Mouse (Mus musculus) myocyte (in vitro differentiated cells): ENCODE measurements around the gene P4ha2. TPM values are rescaled to one million over a fixed set of nuclear protein-coding genes. Genes with fewer than 3 reads are reported as not detected.

Experiments used
- H3K27me3 ChIP-seq: one replicate; pipeline ENCODE4 v1.6.1; 2011; ENCODE audit not compliant: control insufficient read depth, insufficient read depth, insufficient read length
- H3K36me3 ChIP-seq: one replicate; pipeline ENCODE4 v1.6.1; 2011; ENCODE audit not compliant: control insufficient read depth, insufficient read depth
- H3K4me2 ChIP-seq: one replicate; pipeline ENCODE4 v1.6.1; 2011; ENCODE audit warnings: low read depth, control low read depth
- H3K4me3 ChIP-seq: one replicate; pipeline ENCODE4 v1.5.1; 2011; ENCODE audit warnings: mild to moderate bottlenecking, control low read depth, moderate library complexity
- H3K79me2 ChIP-seq: one replicate; pipeline ENCODE4 v1.6.1; 2011; ENCODE audit not compliant: control insufficient read depth, insufficient read depth
- H3ac ChIP-seq: one replicate; pipeline ENCODE4 v1.6.1; 2011; ENCODE audit not compliant: control insufficient read depth, insufficient read length
- CEBPB ChIP-seq: IDR thresholded peaks from 2 replicates; pipeline ENCODE4 v1.6.1; 2011; ENCODE audit warnings: mild to moderate bottlenecking, moderate library complexity; ENCODE audit not compliant: poor library complexity, insufficient read depth, severe bottlenecking
- E2F4 ChIP-seq: IDR thresholded peaks from one replicate; pipeline ENCODE4 v1.6.1; 2011; ENCODE audit warnings: mild to moderate bottlenecking, control low read depth, moderate library complexity; ENCODE audit not compliant: insufficient read depth
- MAX ChIP-seq: IDR thresholded peaks from one replicate; pipeline ENCODE4 v1.6.1; 2011; ENCODE audit warnings: low read depth, mild to moderate bottlenecking, control low read depth
- MYOD1 ChIP-seq, 3 experiments: IDR thresholded peaks; one replicate each; pipeline ENCODE4 v1.6.1; 2011; ENCODE audit warnings: control low read depth in 2 of 3, low read depth in 2 of 3, mild to moderate bottlenecking in 2 of 3, moderate library complexity in 1 of 3; ENCODE audit not compliant: insufficient read length in 2 of 3, control insufficient read depth in 1 of 3
- MYOG ChIP-seq, 3 experiments: IDR thresholded peaks; one replicate each; pipeline ENCODE4 v1.6.1; 2011; ENCODE audit warnings: control low read depth in 2 of 3, low read depth in 2 of 3, mild to moderate bottlenecking in 2 of 3; ENCODE audit not compliant: insufficient read length in 2 of 3, control insufficient read depth in 1 of 3, insufficient read depth in 1 of 3
- POLR2A ChIP-seq: IDR thresholded peaks from one replicate; pipeline ENCODE4 v1.6.1; 2011; ENCODE audit warnings: low read depth, mild to moderate bottlenecking, control low read depth, moderate library complexity; ENCODE audit not compliant: insufficient read length
- POLR2AphosphoS2 ChIP-seq: IDR thresholded peaks from one replicate; pipeline ENCODE4 v1.6.1; 2011; ENCODE audit warnings: low read depth, control low read depth; ENCODE audit not compliant: insufficient read length
- REST ChIP-seq: IDR thresholded peaks from one replicate; pipeline ENCODE4 v1.6.1; 2011; ENCODE audit warnings: mild to moderate bottlenecking, control low read depth, moderate library complexity; ENCODE audit not compliant: insufficient read depth, insufficient read length
- SRF ChIP-seq: IDR thresholded peaks from one replicate; pipeline ENCODE4 v1.6.1; 2011; ENCODE audit warnings: low read depth; ENCODE audit not compliant: control insufficient read depth, insufficient read length
- TCF12 ChIP-seq: IDR thresholded peaks from one replicate; pipeline ENCODE4 v1.6.1; 2011; ENCODE audit warnings: mild to moderate bottlenecking, control low read depth; ENCODE audit not compliant: poor library complexity, insufficient read depth, severe bottlenecking
- TCF3 ChIP-seq: IDR thresholded peaks from one replicate; pipeline ENCODE4 v1.6.1; 2011; ENCODE audit warnings: low read depth, control low read depth; ENCODE audit not compliant: insufficient read length
- USF1 ChIP-seq: IDR thresholded peaks from one replicate; pipeline ENCODE4 v1.6.1; 2011; ENCODE audit warnings: low read depth, mild to moderate bottlenecking, control low read depth, moderate library complexity
- polyA plus RNA-seq: library from polyadenylated mRNA; unstranded; fragments of >200 nt; fragmentation: generic; extraction: Trizol; gene quantifications from one replicate; pipeline ENCODE4 v1.2.1, GENCODE M21; 2012; ENCODE audit warnings: missing spikeins

Gene P4ha2
- polyA plus RNA-seq, 1 experiment, result 89.0 TPM

- Histone ChIP-seq H3K79me2 (no peaks in the 10 kb centered on the region), H3K27me3 (no peaks in the 10 kb centered on the region), H3K4me3 (no peak overlapping the region), H3K36me3 (no peaks in the 10 kb centered on the region), H3ac (no peak overlapping the region), H3K4me2 (no peak overlapping the region)
- TF ChIP-seq MYOD1 (IDR thresholded peaks at IDR 0.05; ENCODE audit: control insufficient read depth in 1 of 3, insufficient read length in 2 of 3, low read depth in 2 of 3) (no peak), MYOG (IDR thresholded peaks at IDR 0.05; ENCODE audit: control insufficient read depth in 1 of 3, insufficient read depth in 1 of 3, insufficient read length in 2 of 3, low read depth in 2 of 3) (no peak), MAX (no peak), SRF (no peak), TCF12 (no peak), CEBPB (no peak), POLR2AphosphoS2 (no peak), POLR2A (no peak), USF1 (no peak), E2F4 (no peak), REST (no peak), TCF3 (no peak)
Observed at GRCm38 (mm10) chr11:54174226-54174625, 74.3 kb downstream of the P4ha2 start.

- TF ChIP-seq MYOG (IDR thresholded peaks at IDR 0.05; ENCODE audit: control insufficient read depth in 1 of 3, insufficient read depth in 1 of 3, insufficient read length in 2 of 3, low read depth in 2 of 3) (no peak), CEBPB (no peak), E2F4 (no peak), SRF (no peak), POLR2AphosphoS2 (no peak), TCF3 (no peak), POLR2A (no peak), MYOD1 (IDR thresholded peaks at IDR 0.05; ENCODE audit: control insufficient read depth in 1 of 3, insufficient read length in 2 of 3, low read depth in 2 of 3) (no peak)
- Histone ChIP-seq H3K4me3 (no peak overlapping the region), H3ac (no peak overlapping the region), H3K4me2 (no peak overlapping the region), H3K79me2 (no peaks in the 10 kb centered on the region), H3K27me3 (no peaks in the 10 kb centered on the region), H3K36me3 (no peaks in the 10 kb centered on the region)
Observed at GRCm38 (mm10) chr11:54174877-54175276, 75.0 kb downstream of the P4ha2 start.

Other genes starting within 250 kb of the P4ha2 start
- 1.6 TPM for gene Gm12216, start 240.8 kb upstream of the P4ha2 start, polyA plus RNA-seq
- 5.1 TPM for gene Slc22a5, start 208.4 kb upstream of the P4ha2 start, polyA plus RNA-seq
- gene Slc22a21, start 119.8 kb upstream of the P4ha2 start, polyA plus RNA-seq, result 1.6 TPM
- 2.0 TPM for gene Slc22a4, start 72.0 kb upstream of the P4ha2 start, polyA plus RNA-seq
- gene Pdlim4, start 31.1 kb upstream of the P4ha2 start, polyA plus RNA-seq, result 469 TPM
- gene Csf2, start 149.6 kb downstream of the P4ha2 start, polyA plus RNA-seq, result not detected
- not detected for gene Il3, start 167.2 kb downstream of the P4ha2 start, polyA plus RNA-seq
- gene Acsl6, start 203.7 kb downstream of the P4ha2 start, polyA plus RNA-seq, result 17.6 TPM